Mouse (Mus musculus) testis, adult 2 months (tissue): ENCODE results near the gene Hid1. TPM values are rescaled to one million over a fixed set of nuclear protein-coding genes. Genes with fewer than 3 reads are reported as not detected.
A peak's percentile ranks its signal among the peaks of the same experiment; 100 is the strongest.
"Not testable (repeated sequence)": the region's sequence is repeated elsewhere in the genome, so short reads cannot be mapped to it uniquely, and the experiment has no call there.

Experiments used
- H3K27ac ChIP-seq: fragments of 200-500 bp; 2 replicates; pipeline ENCODE4 v1.5.1; 2012; ENCODE audit warnings: low read depth, low read length; ENCODE audit not compliant: control insufficient read depth, insufficient read depth
- H3K27me3 ChIP-seq: fragments of 200-500 bp; 2 replicates; pipeline ENCODE4 v1.6.1; 2012; ENCODE audit warnings: mild to moderate bottlenecking, low read length, moderate library complexity; ENCODE audit not compliant: control insufficient read depth, insufficient read depth
- H3K36me3 ChIP-seq: fragments of 200-500 bp; 2 replicates; pipeline ENCODE4 v1.6.1; 2012; ENCODE audit warnings: mild to moderate bottlenecking, low read length; ENCODE audit not compliant: control insufficient read depth, insufficient read depth
- H3K4me1 ChIP-seq: fragments of 200-500 bp; 2 replicates; pipeline ENCODE4 v1.6.1; 2012; ENCODE audit warnings: low read length; ENCODE audit not compliant: control insufficient read depth, insufficient read depth
- H3K4me3 ChIP-seq: fragments of 200-500 bp; 2 replicates; pipeline ENCODE4 v1.5.1; 2012; ENCODE audit warnings: low read depth, mild to moderate bottlenecking, low read length, moderate library complexity, mixed read lengths; ENCODE audit not compliant: control insufficient read depth
- CTCF ChIP-seq: fragments of 200-500 bp; IDR thresholded peaks from 2 replicates; pipeline ENCODE4 v1.5.1; 2012; ENCODE audit warnings: low read depth, mild to moderate bottlenecking, inconsistent platforms, low read length, moderate library complexity; ENCODE audit not compliant: control insufficient read depth, insufficient read depth, insufficient replicate concordance
- POLR2A ChIP-seq: fragments of 200-500 bp; IDR thresholded peaks from 2 replicates; pipeline ENCODE4 v1.6.1; 2012; ENCODE audit warnings: low read depth, mild to moderate bottlenecking, inconsistent platforms, low read length, moderate library complexity; ENCODE audit not compliant: control insufficient read depth
- polyA plus RNA-seq: library from polyadenylated mRNA; depleted of rRNA; stranded (reverse); fragments of >200 nt; gene quantifications from 2 replicates; pipeline ENCODE4 v1.2.3, GENCODE M21; 2012

The Hid1 gene
- polyA plus RNA-seq, 1 experiment, result 1.2 TPM

DNA sequence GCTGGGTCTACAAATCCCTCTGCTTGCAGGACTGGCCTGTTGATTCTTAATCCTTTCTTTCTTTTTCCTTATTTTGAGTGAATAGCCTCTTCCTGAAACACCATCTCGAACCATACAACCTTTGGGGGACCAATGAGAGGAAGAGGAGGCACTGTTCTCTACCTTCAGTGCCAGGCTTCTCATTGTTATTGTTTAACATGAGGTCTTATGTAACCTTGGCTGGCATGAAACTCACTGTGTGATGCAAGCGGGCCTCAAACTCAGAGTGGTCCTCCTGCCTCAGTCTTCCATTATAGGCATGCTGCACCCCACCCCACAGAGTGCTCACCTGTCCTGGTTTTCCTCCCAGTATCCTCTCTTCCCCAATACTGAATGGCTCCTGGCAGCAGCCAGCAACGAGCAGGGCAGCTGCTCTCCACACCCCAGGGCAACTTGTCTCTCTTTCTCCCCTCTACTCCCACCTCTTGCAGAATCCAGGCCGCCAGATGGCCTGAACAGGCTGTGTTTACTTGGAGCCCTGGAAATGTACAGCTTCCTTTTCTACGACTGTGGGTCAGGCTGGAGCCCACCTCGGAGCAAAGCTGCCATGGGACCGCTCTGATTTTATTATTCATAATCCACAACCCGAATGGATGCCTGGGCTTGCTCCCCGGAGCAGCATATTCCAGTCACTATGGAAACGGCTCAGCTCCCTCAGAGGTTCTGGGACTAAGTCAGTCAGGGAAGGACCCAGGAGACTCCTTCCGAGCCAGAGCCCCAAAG lies 33.3 kb upstream of the Hid1 start:
- Histone ChIP-seq H3K4me1 (peaks cover 16% of the 10 kb centered on the region), H3K4me3 (no peak overlapping the region), H3K27me3 (no peaks in the 10 kb centered on the region), H3K36me3 (no peaks in the 10 kb centered on the region), H3K27ac (no peak overlapping the region)
- TF ChIP-seq CTCF (no peak), POLR2A (no peak)

DNA sequence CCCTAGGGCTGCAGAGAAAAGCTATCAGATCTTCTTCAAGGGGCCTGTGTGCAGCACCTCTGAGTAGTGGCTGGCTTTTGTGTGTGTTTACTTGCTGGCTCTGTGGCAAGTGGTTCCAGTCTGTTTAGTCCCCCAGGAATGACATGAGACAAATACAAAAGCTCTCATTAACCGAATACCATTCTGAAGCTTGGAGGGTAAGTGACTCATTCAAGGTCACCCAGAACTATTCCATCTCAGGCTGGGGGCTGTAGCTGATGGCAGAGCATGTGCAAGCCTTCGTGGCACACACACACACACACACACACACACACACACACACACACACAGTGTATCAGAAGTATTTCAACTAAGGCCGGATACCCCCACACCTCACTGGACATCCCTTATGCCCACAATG lies 32.6 kb upstream of the Hid1 start:
- Histone ChIP-seq H3K4me3 (no peak overlapping the region), H3K36me3 (no peaks in the 10 kb centered on the region), H3K27ac (no peak overlapping the region), H3K27me3 (no peaks in the 10 kb centered on the region), H3K4me1 (peaks cover 12% of the 10 kb centered on the region)
- no peak for TF ChIP-seq CTCF
- TF ChIP-seq POLR2A, result no peak

DNA sequence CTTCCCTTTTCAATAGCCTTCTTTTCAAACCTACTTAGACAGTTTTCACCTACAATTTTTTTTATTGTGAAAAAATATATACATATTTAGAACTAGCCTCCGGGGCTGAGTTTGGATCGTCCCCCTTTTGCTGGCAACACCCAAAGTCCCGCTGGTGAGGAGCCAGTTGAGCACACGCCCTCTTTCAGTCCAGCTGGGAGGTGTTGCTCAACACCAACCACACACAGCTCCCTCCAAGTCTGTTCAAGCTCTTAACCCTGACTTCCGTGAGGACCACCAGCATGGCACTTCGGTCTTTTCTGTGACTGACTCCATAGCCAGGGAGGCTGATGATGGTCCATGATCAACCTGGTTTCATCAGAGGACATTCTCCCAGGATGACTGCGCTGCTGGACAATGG lies 30.5 kb upstream of the Hid1 start:
- Histone ChIP-seq H3K36me3 (no peaks in the 10 kb centered on the region), H3K27ac (no peak overlapping the region), H3K4me3 (no peak overlapping the region), H3K4me1 (peaks cover 15% of the 10 kb centered on the region), H3K27me3 (no peaks in the 10 kb centered on the region)
- TF ChIP-seq POLR2A, result no peak
- TF ChIP-seq CTCF, result no peak

DNA sequence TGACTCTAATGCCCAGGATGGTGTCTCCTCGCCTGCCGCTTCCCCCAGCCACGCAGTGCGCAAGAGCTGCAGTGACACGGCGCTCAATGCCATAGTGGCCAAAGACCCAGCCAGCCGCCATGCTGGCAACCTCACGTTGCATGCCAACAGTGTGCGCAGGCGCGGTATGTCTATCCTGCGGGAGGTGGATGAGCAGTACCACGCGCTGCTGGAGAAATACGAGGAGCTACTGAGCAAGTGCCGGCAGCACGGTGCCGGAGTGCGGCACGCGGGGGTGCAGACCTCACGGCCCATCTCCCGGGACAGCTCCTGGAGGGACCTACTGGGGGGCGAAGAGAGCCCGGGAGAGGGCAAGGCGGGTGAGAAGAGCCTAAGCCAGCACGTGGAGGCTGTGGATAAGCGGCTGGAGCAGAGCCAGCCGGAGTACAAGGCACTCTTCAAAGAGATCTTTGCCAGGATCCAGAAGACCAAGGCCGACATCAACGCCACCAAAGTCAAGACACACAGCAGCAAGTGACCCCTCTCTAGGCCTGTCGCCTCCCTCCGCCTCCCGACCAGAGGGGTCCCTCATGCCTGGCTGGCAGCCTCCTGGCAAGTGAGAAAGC lies 26.3 kb upstream of the Hid1 start:
- Histone ChIP-seq H3K36me3 (no peaks in the 10 kb centered on the region), H3K27ac (no peak overlapping the region), H3K4me3 (peak overlapping the region; percentile 61), H3K4me1 (peaks cover 9% of the 10 kb centered on the region), H3K27me3 (no peaks in the 10 kb centered on the region)
- TF ChIP-seq POLR2A (no peak; the same call in 1 of the 2 replicates), CTCF (no peak)

DNA sequence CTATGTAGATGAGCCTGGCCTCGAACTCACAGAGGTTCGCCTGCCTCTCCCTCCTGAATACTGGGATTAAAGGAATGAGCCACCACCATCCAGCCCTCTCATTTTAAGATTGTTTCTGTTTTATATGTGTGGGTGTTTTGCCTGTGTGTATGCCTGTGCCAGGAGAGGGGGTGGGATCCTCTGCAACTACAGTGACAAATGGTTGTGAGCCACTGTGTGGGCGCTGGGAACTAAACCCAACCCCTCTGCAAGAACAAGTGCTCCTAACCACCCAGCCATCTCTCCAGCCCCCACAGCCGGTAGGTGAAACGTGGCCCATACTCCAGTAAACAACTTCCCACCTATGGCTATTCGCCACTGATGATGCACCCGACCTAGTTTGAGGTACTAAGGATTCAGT lies 23.8 kb upstream of the Hid1 start:
- Histone ChIP-seq H3K27me3 (no peaks in the 10 kb centered on the region), H3K36me3 (no peaks in the 10 kb centered on the region), H3K4me3 (no peak overlapping the region), H3K4me1 (peaks cover 9% of the 10 kb centered on the region), H3K27ac (no peak overlapping the region)
- TF ChIP-seq POLR2A (no peak), CTCF (no peak)

DNA sequence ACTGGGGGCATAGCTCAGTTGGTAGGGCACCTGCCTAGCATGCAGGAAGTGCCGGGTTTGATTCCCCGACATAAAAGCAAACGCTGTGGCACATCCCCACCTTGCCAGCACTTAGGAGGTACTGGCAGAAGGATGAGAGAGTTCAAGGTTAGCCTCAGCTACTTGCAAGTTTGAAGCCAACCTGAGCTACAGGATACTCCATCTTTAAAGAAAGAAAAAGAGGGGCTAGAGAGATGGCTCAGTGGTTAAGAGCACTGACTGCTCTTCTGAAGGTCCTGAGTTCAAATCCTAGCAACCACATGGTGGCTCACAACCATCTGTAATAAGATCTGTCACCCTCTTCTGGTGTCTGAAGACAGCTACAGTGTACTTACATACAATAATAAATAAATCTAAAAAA lies 19.3 kb upstream of the Hid1 start:
- H3K27me3 ChIP-seq, H3K4me3 ChIP-seq, H3K4me1 ChIP-seq, H3K27ac ChIP-seq, H3K36me3 ChIP-seq: not testable (repeated sequence)

DNA sequence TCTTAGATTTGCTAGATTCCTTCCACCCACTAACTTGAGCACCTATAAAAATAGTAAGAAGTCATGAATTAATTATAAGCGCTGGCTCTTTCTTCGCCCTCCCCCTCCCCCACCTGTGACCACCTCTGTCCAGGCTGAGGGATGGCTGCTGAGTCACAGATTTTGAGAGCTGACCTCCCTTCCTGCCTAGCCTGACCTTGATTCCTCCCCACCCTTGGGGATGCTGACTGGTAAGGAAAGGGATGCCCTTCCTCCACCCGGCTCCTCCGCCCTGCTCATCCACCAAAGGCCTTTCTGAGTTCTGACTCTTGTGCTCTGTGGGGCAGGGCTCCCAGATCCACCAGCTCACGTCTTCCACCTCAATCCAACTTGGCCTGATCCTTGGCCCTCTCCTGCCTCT lies 17.0 kb upstream of the Hid1 start:
- TF ChIP-seq CTCF, result no peak
- no peak for TF ChIP-seq POLR2A
- Histone ChIP-seq H3K36me3 (no peaks in the 10 kb centered on the region), H3K4me1 (peaks cover 7% of the 10 kb centered on the region; the same call in 1 of the 2 replicates), H3K27me3 (no peaks in the 10 kb centered on the region), H3K27ac (no peak overlapping the region), H3K4me3 (no peak overlapping the region)
